Mouse (Mus musculus) testis, adult 2 months (tissue): ENCODE measurements around the gene Lpar5. TPM values are rescaled to one million over a fixed set of nuclear protein-coding genes. Genes with fewer than 3 reads are reported as not detected.

ENCODE experiments used
- H3K27ac ChIP-seq: fragments of 200-500 bp; 2 replicates; pipeline ENCODE4 v1.5.1; 2012; ENCODE audit warnings: low read depth, low read length; ENCODE audit not compliant: control insufficient read depth, insufficient read depth
- H3K27me3 ChIP-seq: fragments of 200-500 bp; 2 replicates; pipeline ENCODE4 v1.6.1; 2012; ENCODE audit warnings: mild to moderate bottlenecking, low read length, moderate library complexity; ENCODE audit not compliant: control insufficient read depth, insufficient read depth
- H3K36me3 ChIP-seq: fragments of 200-500 bp; 2 replicates; pipeline ENCODE4 v1.6.1; 2012; ENCODE audit warnings: mild to moderate bottlenecking, low read length; ENCODE audit not compliant: control insufficient read depth, insufficient read depth
- H3K4me1 ChIP-seq: fragments of 200-500 bp; 2 replicates; pipeline ENCODE4 v1.6.1; 2012; ENCODE audit warnings: low read length; ENCODE audit not compliant: control insufficient read depth, insufficient read depth
- H3K4me3 ChIP-seq: fragments of 200-500 bp; 2 replicates; pipeline ENCODE4 v1.5.1; 2012; ENCODE audit warnings: low read depth, mild to moderate bottlenecking, low read length, moderate library complexity, mixed read lengths; ENCODE audit not compliant: control insufficient read depth
- CTCF ChIP-seq: fragments of 200-500 bp; IDR thresholded peaks from 2 replicates; pipeline ENCODE4 v1.5.1; 2012; ENCODE audit warnings: low read depth, mild to moderate bottlenecking, inconsistent platforms, low read length, moderate library complexity; ENCODE audit not compliant: control insufficient read depth, insufficient read depth, insufficient replicate concordance
- POLR2A ChIP-seq: fragments of 200-500 bp; IDR thresholded peaks from 2 replicates; pipeline ENCODE4 v1.6.1; 2012; ENCODE audit warnings: low read depth, mild to moderate bottlenecking, inconsistent platforms, low read length, moderate library complexity; ENCODE audit not compliant: control insufficient read depth
- polyA plus RNA-seq: library from polyadenylated mRNA; depleted of rRNA; stranded (reverse); fragments of >200 nt; gene quantifications from 2 replicates; pipeline ENCODE4 v1.2.3, GENCODE M21; 2012; rRNA removed

Gene Lpar5
- polyA plus RNA-seq, 1 experiment: 0.32 TPM

GRCm38 (mm10) chr6:125129710-125130402 lies 62.1 kb downstream of the Lpar5 start:
- no peak for TF ChIP-seq CTCF
- TF ChIP-seq POLR2A: no peak
- H3K4me1 ChIP-seq: no peaks in the 10 kb centered on the region; the same call in 1 of the 2 replicates
- H3K4me3 ChIP-seq: no peak overlapping the region
- no peaks in the 10 kb centered on the region for H3K27me3 ChIP-seq
- peaks cover 4% of the 10 kb centered on the region for H3K36me3 ChIP-seq
- H3K27ac ChIP-seq: no peak overlapping the region

GRCm38 (mm10) chr6:125131302-125132156 lies 63.8 kb downstream of the Lpar5 start, which contains the start of gene Nop2:
TSS of gene Nop2 (plus strand) at chr6:125131909.
- Histone ChIP-seq H3K36me3 (peaks cover 4% of the 10 kb centered on the region), H3K4me1 (no peaks in the 10 kb centered on the region; the same call in 1 of the 2 replicates), H3K27me3 (no peaks in the 10 kb centered on the region), H3K4me3 (peak within 1 kb of the TSS; percentile 96), H3K27ac (peak within 1 kb of the TSS; percentile 85)
- TF ChIP-seq POLR2A (peak; percentile 99), CTCF (no peak)

Other genes starting within 250 kb of the Lpar5 start
- gene Usp5, start 238.4 kb upstream of the Lpar5 start, polyA plus RNA-seq: 37.4 and 41.2 TPM in 2 replicates
- 218 and 250 TPM in 2 replicates for gene Cdca3, start 238.4 kb upstream of the Lpar5 start, polyA plus RNA-seq
- 0.07 TPM in 1 of 2 replicates, not detected in the other for gene Gnb3, start 227.6 kb upstream of the Lpar5 start, polyA plus RNA-seq
- 1.5 and 2.8 TPM in 2 replicates for gene P3h3, start 210.2 kb upstream of the Lpar5 start, polyA plus RNA-seq
- gene Gpr162, start 203.9 kb upstream of the Lpar5 start, polyA plus RNA-seq: 9.0 and 9.6 TPM in 2 replicates
- 0.53 and 0.67 TPM in 2 replicates for gene Cd4, start 179.7 kb upstream of the Lpar5 start, polyA plus RNA-seq
- 0.11 and 0.12 TPM in 2 replicates for gene Lag3, start 156.2 kb upstream of the Lpar5 start, polyA plus RNA-seq
- gene Ptms, start 147.8 kb upstream of the Lpar5 start, polyA plus RNA-seq: 142 and 168 TPM in 2 replicates
- 75.4 and 76.5 TPM in 2 replicates for gene Mlf2, start 136.5 kb upstream of the Lpar5 start, polyA plus RNA-seq
- gene Cops7a, start 102.4 kb upstream of the Lpar5 start, polyA plus RNA-seq: 387 and 413 TPM in 2 replicates
- 0.23 and 0.38 TPM in 2 replicates for gene Pianp, start 71.2 kb upstream of the Lpar5 start, polyA plus RNA-seq
- gene Zfp384, start 58.8 kb upstream of the Lpar5 start, polyA plus RNA-seq: 50.2 and 53.1 TPM in 2 replicates
- gene Ing4, start 28.2 kb upstream of the Lpar5 start, polyA plus RNA-seq: 11.3 and 11.8 TPM in 2 replicates
- gene Acrbp, start 18.2 kb upstream of the Lpar5 start, polyA plus RNA-seq: 1,698 and 1,947 TPM in 2 replicates
- 42.5 and 43.0 TPM in 2 replicates for gene Chd4, start 28.1 kb downstream of the Lpar5 start, polyA plus RNA-seq
- 24.5 and 26.2 TPM in 2 replicates for gene Nop2, start 64.0 kb downstream of the Lpar5 start, polyA plus RNA-seq
- 60.9 and 62.9 TPM in 2 replicates for gene Iffo1, start 77.3 kb downstream of the Lpar5 start, polyA plus RNA-seq
- 274 and 379 TPM in 2 replicates for gene Gapdh, start 98.5 kb downstream of the Lpar5 start, polyA plus RNA-seq
- gene Ncapd2, start 123.8 kb downstream of the Lpar5 start, polyA plus RNA-seq: 100 and 109 TPM in 2 replicates
- 171 and 194 TPM in 2 replicates for gene Mrpl51, start 123.9 kb downstream of the Lpar5 start, polyA plus RNA-seq
- gene Vamp1, start 147.6 kb downstream of the Lpar5 start, polyA plus RNA-seq: 10.3 and 11.3 TPM in 2 replicates
- gene Tapbpl, start 163.9 kb downstream of the Lpar5 start, polyA plus RNA-seq: 8.0 and 9.3 TPM in 2 replicates
- gene Cd27, start 169.1 kb downstream of the Lpar5 start, polyA plus RNA-seq: 0.23 and 0.70 TPM in 2 replicates
- gene Tuba3a, start 218.1 kb downstream of the Lpar5 start, polyA plus RNA-seq: 2,638 and 2,960 TPM in 2 replicates
- gene Ltbr, start 246.0 kb downstream of the Lpar5 start, polyA plus RNA-seq: 10.9 and 11.2 TPM in 2 replicates